Mouse (Mus musculus): ENCODE data around the gene Aff3. TPM values are rescaled to one million over a fixed set of nuclear protein-coding genes. Genes with fewer than 3 reads are reported as not detected.

The Aff3 gene
- total and polyA plus RNA-seq, 3 experiments, result 1.4 to 3.1 (median 2.4) TPM

GRCm38 (mm10) chr1:38483191-38483590, 181.6 kb downstream of the Aff3 start:
- DNase-seq, result no peak
- Histone ChIP-seq H3K27ac (no peak overlapping the region), H3K79me2 (replicated peaks; ENCODE audit: control insufficient read depth, insufficient read depth, low read length) (no peaks in the 10 kb centered on the region), H3K4me3 (no peak overlapping the region), H3K9ac (ENCODE audit: low read depth, low read length) (no peak overlapping the region), H3K27me3 (ENCODE audit: control insufficient read depth, insufficient read depth, low read length) (no peaks in the 10 kb centered on the region), H3K4me1 (ENCODE audit: control insufficient read depth, insufficient read depth, low read length) (peaks cover 4% of the 10 kb centered on the region), H3K36me3 (ENCODE audit: control insufficient read depth, insufficient read depth, low read length) (no peaks in the 10 kb centered on the region)
- TF ChIP-seq CTCF (IDR thresholded peaks at IDR 0.05), result no peak
- TF ChIP-seq EP300 (IDR thresholded peaks at IDR 0.05; ENCODE audit: insufficient read depth, low read depth, low read length), result no peak
- TF ChIP-seq POLR2A (IDR thresholded peaks at IDR 0.05; ENCODE audit: insufficient read depth, low read depth, low read length), result no peak
- intact Hi-C loops (cut with DNase I), result no loop called here
- 81% methylated on average over 2 of the region's 2 CpGs for WGBS

- Histone ChIP-seq H3K9ac (ENCODE audit: low read depth, low read length) (no peak overlapping the region), H3K27me3 (ENCODE audit: control insufficient read depth, insufficient read depth, low read length) (no peaks in the 10 kb centered on the region), H3K4me3 (no peak overlapping the region), H3K27ac (no peak overlapping the region), H3K79me2 (replicated peaks; ENCODE audit: control insufficient read depth, insufficient read depth, low read length) (no peaks in the 10 kb centered on the region), H3K4me1 (ENCODE audit: control insufficient read depth, insufficient read depth, low read length) (peaks cover 6% of the 10 kb centered on the region), H3K36me3 (ENCODE audit: control insufficient read depth, insufficient read depth, low read length) (no peaks in the 10 kb centered on the region)
- no peak for TF ChIP-seq POLR2A (IDR thresholded peaks at IDR 0.05; ENCODE audit: insufficient read depth, low read depth, low read length)
- no peak for TF ChIP-seq CTCF (IDR thresholded peaks at IDR 0.05)
- TF ChIP-seq EP300 (IDR thresholded peaks at IDR 0.05; ENCODE audit: insufficient read depth, low read depth, low read length), result no peak
- intact Hi-C loops (cut with DNase I), result loop anchor here (5.0 kb wide), 1 partner anchor 41 kb away; no protein-coding TSS in a partner anchor
- WGBS, result 16% methylated on average over 9 of the region's 9 CpGs
- DNase-seq, result peak in 1 of 2 experiments; percentile 4
These were observed 186.5 kb downstream of the Aff3 start for GRCm38 (mm10) chr1:38478246-38478743.

- no peaks in the 10 kb centered on the region for H3K36me3 ChIP-seq (ENCODE audit: control insufficient read depth, insufficient read depth, low read length)
- no peak for DNase-seq
- TF ChIP-seq EP300 (IDR thresholded peaks at IDR 0.05; ENCODE audit: insufficient read depth, low read depth, low read length), result no peak
- TF ChIP-seq POLR2A (IDR thresholded peaks at IDR 0.05; ENCODE audit: insufficient read depth, low read depth, low read length), result no peak
- TF ChIP-seq CTCF (IDR thresholded peaks at IDR 0.05), result no peak
- H3K4me3 ChIP-seq, result no peak overlapping the region
- H3K27me3 ChIP-seq (ENCODE audit: control insufficient read depth, insufficient read depth, low read length), result no peaks in the 10 kb centered on the region
- H3K9ac ChIP-seq (ENCODE audit: low read depth, low read length), result no peak overlapping the region
- 49% methylated on average over 11 of the region's 11 CpGs for WGBS
- no peaks in the 10 kb centered on the region for H3K79me2 ChIP-seq (replicated peaks; ENCODE audit: control insufficient read depth, insufficient read depth, low read length)
- H3K4me1 ChIP-seq (ENCODE audit: control insufficient read depth, insufficient read depth, low read length), result no peaks in the 10 kb centered on the region
- intact Hi-C loops (cut with DNase I), result no loop called here
- no peak overlapping the region for H3K27ac ChIP-seq
These were observed 193.9 kb downstream of the Aff3 start for GRCm38 (mm10) chr1:38470817-38471216.

GRCm38 (mm10) chr1:38470166-38470565, 194.6 kb downstream of the Aff3 start:
- H3K27me3 ChIP-seq (ENCODE audit: control insufficient read depth, insufficient read depth, low read length), result no peaks in the 10 kb centered on the region
- intact Hi-C loops (cut with DNase I), result no loop called here
- TF ChIP-seq POLR2A (IDR thresholded peaks at IDR 0.05; ENCODE audit: insufficient read depth, low read depth, low read length), result no peak
- no peak for TF ChIP-seq CTCF (IDR thresholded peaks at IDR 0.05)
- no peak for TF ChIP-seq EP300 (IDR thresholded peaks at IDR 0.05; ENCODE audit: insufficient read depth, low read depth, low read length)
- WGBS, result 69% methylated on average over 5 of the region's 5 CpGs
- H3K27ac ChIP-seq, result no peak overlapping the region
- no peak overlapping the region for H3K4me3 ChIP-seq
- no peak overlapping the region for H3K9ac ChIP-seq (ENCODE audit: low read depth, low read length)
- no peaks in the 10 kb centered on the region for H3K4me1 ChIP-seq (ENCODE audit: control insufficient read depth, insufficient read depth, low read length)
- no peak for DNase-seq
- no peaks in the 10 kb centered on the region for H3K36me3 ChIP-seq (ENCODE audit: control insufficient read depth, insufficient read depth, low read length)
- no peaks in the 10 kb centered on the region for H3K79me2 ChIP-seq (replicated peaks; ENCODE audit: control insufficient read depth, insufficient read depth, low read length)

- Histone ChIP-seq H3K4me1 (ENCODE audit: control insufficient read depth, insufficient read depth, low read length) (no peaks in the 10 kb centered on the region), H3K27me3 (ENCODE audit: control insufficient read depth, insufficient read depth, low read length) (no peaks in the 10 kb centered on the region), H3K4me3 (no peak overlapping the region), H3K79me2 (replicated peaks; ENCODE audit: control insufficient read depth, insufficient read depth, low read length) (no peaks in the 10 kb centered on the region), H3K27ac (no peak overlapping the region), H3K36me3 (ENCODE audit: control insufficient read depth, insufficient read depth, low read length) (no peaks in the 10 kb centered on the region), H3K9ac (ENCODE audit: low read depth, low read length) (no peak overlapping the region)
- TF ChIP-seq POLR2A (IDR thresholded peaks at IDR 0.05; ENCODE audit: insufficient read depth, low read depth, low read length) (no peak), EP300 (IDR thresholded peaks at IDR 0.05; ENCODE audit: insufficient read depth, low read depth, low read length) (no peak)
- intact Hi-C loops (cut with DNase I), result no loop called here
- no peak for DNase-seq
- 63% methylated on average over 7 of the region's 7 CpGs for WGBS
These were observed 197.3 kb downstream of the Aff3 start for GRCm38 (mm10) chr1:38467305-38468083.

GRCm38 (mm10) chr1:38456719-38457269, 208.0 kb downstream of the Aff3 start:
- Histone ChIP-seq H3K79me2 (replicated peaks; ENCODE audit: control insufficient read depth, insufficient read depth, low read length) (no peaks in the 10 kb centered on the region), H3K36me3 (ENCODE audit: control insufficient read depth, insufficient read depth, low read length) (no peaks in the 10 kb centered on the region), H3K27me3 (ENCODE audit: control insufficient read depth, insufficient read depth, low read length) (no peaks in the 10 kb centered on the region), H3K4me1 (ENCODE audit: control insufficient read depth, insufficient read depth, low read length) (peaks cover 1% of the 10 kb centered on the region; the same call in 1 of the 2 replicates), H3K4me3 (no peak overlapping the region), H3K27ac (no peak overlapping the region), H3K9ac (ENCODE audit: low read depth, low read length) (no peak overlapping the region)
- intact Hi-C loops (cut with DNase I), result no loop called here
- TF ChIP-seq EP300 (IDR thresholded peaks at IDR 0.05; ENCODE audit: insufficient read depth, low read depth, low read length) (no peak), POLR2A (IDR thresholded peaks at IDR 0.05; ENCODE audit: insufficient read depth, low read depth, low read length) (no peak), CTCF (IDR thresholded peaks at IDR 0.05) (no peak)
- 38% methylated on average over 7 of the region's 7 CpGs for WGBS
- no peak for DNase-seq
